Mouse (Mus musculus) myocyte (in vitro differentiated cells): ENCODE results near the gene Plekha7.

Experiments
- CEBPB ChIP-seq: IDR thresholded peaks from 2 replicates; pipeline ENCODE4 v1.6.1; 2011; ENCODE audit warnings: mild to moderate bottlenecking, moderate library complexity; ENCODE audit not compliant: poor library complexity, insufficient read depth, severe bottlenecking
- MAX ChIP-seq: IDR thresholded peaks from one replicate; pipeline ENCODE4 v1.6.1; 2011; ENCODE audit warnings: low read depth, mild to moderate bottlenecking, control low read depth
- POLR2A ChIP-seq: IDR thresholded peaks from one replicate; pipeline ENCODE4 v1.6.1; 2011; ENCODE audit warnings: low read depth, mild to moderate bottlenecking, control low read depth, moderate library complexity; ENCODE audit not compliant: insufficient read length
- SRF ChIP-seq: IDR thresholded peaks from one replicate; pipeline ENCODE4 v1.6.1; 2011; ENCODE audit warnings: low read depth; ENCODE audit not compliant: control insufficient read depth, insufficient read length
- TCF12 ChIP-seq: IDR thresholded peaks from one replicate; pipeline ENCODE4 v1.6.1; 2011; ENCODE audit warnings: mild to moderate bottlenecking, control low read depth; ENCODE audit not compliant: poor library complexity, insufficient read depth, severe bottlenecking

- TF ChIP-seq SRF (no peak), POLR2A (no peak), TCF12 (no peak), CEBPB (no peak), MAX (no peak)
Measured at GRCm38 (mm10) chr7:116244302-116245165, 63.6 kb downstream of the Plekha7 start.
